Mouse (Mus musculus): Measurements from ENCODE around the gene Polr2e. TPM values are rescaled to one million over a fixed set of nuclear protein-coding genes. Genes with fewer than 3 reads are reported as not detected.

Polr2e gene
- polyA plus RNA-seq, 1 experiment from 2014 or later = 182 TPM

GRCm38 (mm10) chr10:80077312-80077711 lies 37.7 kb upstream of the Polr2e start:
- no peaks in the 10 kb centered on the region for H3K27me3 ChIP-seq (ENCODE audit: control insufficient read depth, insufficient read depth, low read length)
- no peak for ATAC-seq (replicated peaks; ENCODE audit: insufficient number of reproducible peaks, low FRiP score, low TSS enrichment)
- no peak overlapping the region for H3K27ac ChIP-seq (ENCODE audit: low read depth, low read length)
- no peak overlapping the region for H3K4me3 ChIP-seq (ENCODE audit: low read depth, low read length)
- H3K4me2 ChIP-seq = no peak overlapping the region
- no peak overlapping the region for H3K9ac ChIP-seq (ENCODE audit: low read depth, low read length)
- peaks cover 18% of the 10 kb centered on the region for H3K36me3 ChIP-seq (ENCODE audit: control insufficient read depth, insufficient read depth, low read length)
- H3K9me3 ChIP-seq (replicated peaks; ENCODE audit: control insufficient read depth, low read length) = no peaks in the 10 kb centered on the region
- 84% methylated on average over 5 of the region's 5 CpGs for WGBS (ENCODE audit: insufficient replicate concordance)
- peaks cover 24% of the 10 kb centered on the region for H3K4me1 ChIP-seq (ENCODE audit: control insufficient read depth, insufficient read depth, low read length)

GRCm38 (mm10) chr10:80076386-80076785 lies 36.8 kb upstream of the Polr2e start:
- no peak for ATAC-seq (replicated peaks; ENCODE audit: insufficient number of reproducible peaks, low FRiP score, low TSS enrichment)

DNA sequence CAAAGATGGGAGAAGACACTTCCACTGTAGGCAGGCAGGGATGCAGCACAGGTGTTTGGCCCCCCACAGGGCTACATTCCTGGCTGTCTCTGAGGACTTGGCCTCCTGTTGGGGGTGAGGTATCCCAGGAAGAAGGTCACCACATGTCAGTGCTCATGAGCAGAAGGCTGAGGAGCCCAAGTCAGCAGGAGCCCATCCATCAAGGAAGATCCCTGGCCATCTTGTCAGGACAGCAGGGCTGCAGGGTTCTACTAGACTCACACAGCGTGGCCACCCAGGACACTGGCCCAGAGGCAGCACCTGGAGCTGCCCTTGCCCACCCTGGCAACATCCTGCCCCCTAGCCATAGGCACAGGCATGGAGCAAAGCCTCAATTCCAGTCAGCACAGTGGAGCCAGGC lies 36.3 kb upstream of the Polr2e start:
- no peak for ATAC-seq (replicated peaks; ENCODE audit: insufficient number of reproducible peaks, low FRiP score, low TSS enrichment)
- Histone ChIP-seq H3K27ac (ENCODE audit: low read depth, low read length) (no peak overlapping the region), H3K36me3 (ENCODE audit: control insufficient read depth, insufficient read depth, low read length) (peaks cover 5% of the 10 kb centered on the region), H3K27me3 (ENCODE audit: control insufficient read depth, insufficient read depth, low read length) (no peaks in the 10 kb centered on the region), H3K9ac (ENCODE audit: low read depth, low read length) (no peak overlapping the region), H3K4me3 (ENCODE audit: low read depth, low read length) (no peak overlapping the region), H3K9me3 (replicated peaks; ENCODE audit: control insufficient read depth, low read length) (no peaks in the 10 kb centered on the region), H3K4me1 (ENCODE audit: control insufficient read depth, insufficient read depth, low read length) (peaks cover 37% of the 10 kb centered on the region), H3K4me2 (no peak overlapping the region)
- WGBS (ENCODE audit: insufficient replicate concordance) = 27% methylated on average over 1 of the region's 1 CpGs

More at GRCm38 (mm10) chr10:80076386-80076785, 36.8 kb upstream of the Polr2e start:
- no peaks in the 10 kb centered on the region for H3K9me3 ChIP-seq (replicated peaks; ENCODE audit: control insufficient read depth, low read length)
- H3K4me1 ChIP-seq (ENCODE audit: control insufficient read depth, insufficient read depth, low read length) = peaks cover 33% of the 10 kb centered on the region
- no peak overlapping the region for H3K9ac ChIP-seq (ENCODE audit: low read depth, low read length)
- H3K4me3 ChIP-seq (ENCODE audit: low read depth, low read length) = no peak overlapping the region
- 91% methylated on average over 4 of the region's 4 CpGs for WGBS (ENCODE audit: insufficient replicate concordance)
- H3K4me2 ChIP-seq = no peak overlapping the region
- H3K36me3 ChIP-seq (ENCODE audit: control insufficient read depth, insufficient read depth, low read length) = peaks cover 10% of the 10 kb centered on the region
- no peak overlapping the region for H3K27ac ChIP-seq (ENCODE audit: low read depth, low read length)
- H3K27me3 ChIP-seq (ENCODE audit: control insufficient read depth, insufficient read depth, low read length) = no peaks in the 10 kb centered on the region

- no peak; the same call in 1 of the 2 replicates for ATAC-seq (replicated peaks; ENCODE audit: insufficient number of reproducible peaks, low FRiP score, low TSS enrichment)
- H3K9ac ChIP-seq (ENCODE audit: low read depth, low read length) = peak overlapping the region; percentile 63
- H3K4me2 ChIP-seq = peak overlapping the region; percentile 59
- 0 out of 2 replicates have a peak, but pooled peaks cover 2% of the 10 kb centered on the region for H3K36me3 ChIP-seq (ENCODE audit: control insufficient read depth, insufficient read depth, low read length)
- H3K4me3 ChIP-seq (ENCODE audit: low read depth, low read length) = peak overlapping the region; percentile 19; the same call in 1 of the 2 replicates
- H3K4me1 ChIP-seq (ENCODE audit: control insufficient read depth, insufficient read depth, low read length) = peaks cover 42% of the 10 kb centered on the region
- peak overlapping the region; percentile 41; the same call in 1 of the 2 replicates for H3K27ac ChIP-seq (ENCODE audit: low read depth, low read length)
- 16% methylated on average over 28 of the region's 28 CpGs for WGBS (ENCODE audit: insufficient replicate concordance)
- H3K27me3 ChIP-seq (ENCODE audit: control insufficient read depth, insufficient read depth, low read length) = no peaks in the 10 kb centered on the region
- no peaks in the 10 kb centered on the region for H3K9me3 ChIP-seq (replicated peaks; ENCODE audit: control insufficient read depth, low read length)
Measured at GRCm38 (mm10) chr10:80074813-80075601, 35.4 kb upstream of the Polr2e start.

DNA sequence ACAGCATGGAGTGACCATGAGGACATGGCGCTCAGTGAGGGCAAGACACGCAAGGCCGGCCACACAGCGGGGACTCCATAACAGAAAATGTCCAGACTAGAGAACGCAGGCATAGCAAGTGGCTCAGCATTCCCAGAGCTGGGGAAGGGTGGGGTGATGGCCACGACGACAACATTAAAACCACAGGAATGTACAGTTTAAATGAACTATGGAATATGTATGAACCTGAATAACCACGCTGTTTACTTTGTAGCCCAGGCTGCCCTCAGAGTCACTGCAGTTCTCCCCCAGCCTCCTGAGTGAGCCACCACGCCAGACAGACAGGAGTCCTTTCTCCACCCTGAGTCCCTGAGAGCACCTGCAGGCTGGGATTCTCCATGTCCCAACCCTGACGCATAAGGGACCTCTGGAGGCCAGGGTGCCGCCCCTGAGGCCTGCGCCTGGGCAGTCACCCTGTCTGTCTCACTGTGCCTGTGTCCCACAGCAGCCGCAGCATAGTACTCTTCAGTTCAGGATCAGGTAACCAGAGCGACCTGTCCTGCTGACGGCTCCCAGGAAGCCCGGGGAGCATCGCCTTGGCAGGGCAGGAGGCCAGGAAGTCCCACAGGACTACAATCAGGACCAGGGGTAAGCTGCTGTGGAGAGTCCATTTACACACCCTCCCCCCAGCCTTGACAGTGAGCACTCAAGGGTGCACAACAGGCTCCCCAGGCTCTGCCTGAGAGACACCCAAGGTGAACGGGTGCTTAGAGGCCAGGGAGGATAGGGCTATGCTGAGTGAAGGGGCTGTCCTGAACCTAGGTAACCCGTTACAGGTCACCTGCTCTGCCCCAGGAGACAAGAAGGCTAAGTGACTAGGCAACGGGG lies 33.3 kb upstream of the Polr2e start:
- Histone ChIP-seq H3K4me3 (ENCODE audit: low read depth, low read length) (no peak overlapping the region), H3K9me3 (replicated peaks; ENCODE audit: control insufficient read depth, low read length) (no peaks in the 10 kb centered on the region), H3K27ac (ENCODE audit: low read depth, low read length) (no peak overlapping the region; the same call in 1 of the 2 replicates), H3K9ac (ENCODE audit: low read depth, low read length) (no peak overlapping the region), H3K4me2 (no peak overlapping the region), H3K27me3 (ENCODE audit: control insufficient read depth, insufficient read depth, low read length) (no peaks in the 10 kb centered on the region), H3K4me1 (ENCODE audit: control insufficient read depth, insufficient read depth, low read length) (peaks cover 42% of the 10 kb centered on the region), H3K36me3 (ENCODE audit: control insufficient read depth, insufficient read depth, low read length) (no peaks in the 10 kb centered on the region)
- 78% methylated on average over 20 of the region's 20 CpGs for WGBS (ENCODE audit: insufficient replicate concordance)
- no peak for ATAC-seq (replicated peaks; ENCODE audit: insufficient number of reproducible peaks, low FRiP score, low TSS enrichment)

DNA sequence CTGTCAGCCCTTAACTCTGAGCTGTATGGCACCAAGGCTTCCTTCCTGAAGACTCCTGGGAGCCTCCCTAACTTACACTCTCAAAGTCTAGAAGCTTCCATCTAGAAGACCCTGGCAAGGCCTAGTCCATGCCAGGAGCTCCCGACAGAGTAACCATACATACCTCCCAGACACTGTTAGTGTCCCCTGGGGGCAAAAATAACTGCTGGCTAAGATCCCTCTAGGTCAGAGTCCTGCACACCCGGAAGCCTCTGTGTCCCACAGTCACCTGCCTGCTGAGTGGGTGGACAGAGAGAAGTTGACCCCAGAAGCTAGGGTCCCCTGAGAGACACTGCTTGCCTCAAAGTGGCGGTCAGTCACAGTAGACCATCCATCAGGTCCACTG lies 31.9 kb upstream of the Polr2e start:
- Histone ChIP-seq H3K27me3 (ENCODE audit: control insufficient read depth, insufficient read depth, low read length) (no peaks in the 10 kb centered on the region), H3K27ac (ENCODE audit: low read depth, low read length) (peak overlapping the region; percentile 87), H3K9me3 (replicated peaks; ENCODE audit: control insufficient read depth, low read length) (no peaks in the 10 kb centered on the region), H3K36me3 (ENCODE audit: control insufficient read depth, insufficient read depth, low read length) (peaks cover 4% of the 10 kb centered on the region; the same call in 1 of the 2 replicates), H3K4me1 (ENCODE audit: control insufficient read depth, insufficient read depth, low read length) (peaks cover 42% of the 10 kb centered on the region), H3K9ac (ENCODE audit: low read depth, low read length) (peak overlapping the region; percentile 6; the same call in 1 of the 2 replicates), H3K4me3 (ENCODE audit: low read depth, low read length) (no peak overlapping the region), H3K4me2 (peak overlapping the region; percentile 28; the same call in 1 of the 2 replicates)
- WGBS (ENCODE audit: insufficient replicate concordance) = 72% methylated on average over 3 of the region's 3 CpGs
- ATAC-seq (replicated peaks; ENCODE audit: insufficient number of reproducible peaks, low FRiP score, low TSS enrichment) = no peak

DNA sequence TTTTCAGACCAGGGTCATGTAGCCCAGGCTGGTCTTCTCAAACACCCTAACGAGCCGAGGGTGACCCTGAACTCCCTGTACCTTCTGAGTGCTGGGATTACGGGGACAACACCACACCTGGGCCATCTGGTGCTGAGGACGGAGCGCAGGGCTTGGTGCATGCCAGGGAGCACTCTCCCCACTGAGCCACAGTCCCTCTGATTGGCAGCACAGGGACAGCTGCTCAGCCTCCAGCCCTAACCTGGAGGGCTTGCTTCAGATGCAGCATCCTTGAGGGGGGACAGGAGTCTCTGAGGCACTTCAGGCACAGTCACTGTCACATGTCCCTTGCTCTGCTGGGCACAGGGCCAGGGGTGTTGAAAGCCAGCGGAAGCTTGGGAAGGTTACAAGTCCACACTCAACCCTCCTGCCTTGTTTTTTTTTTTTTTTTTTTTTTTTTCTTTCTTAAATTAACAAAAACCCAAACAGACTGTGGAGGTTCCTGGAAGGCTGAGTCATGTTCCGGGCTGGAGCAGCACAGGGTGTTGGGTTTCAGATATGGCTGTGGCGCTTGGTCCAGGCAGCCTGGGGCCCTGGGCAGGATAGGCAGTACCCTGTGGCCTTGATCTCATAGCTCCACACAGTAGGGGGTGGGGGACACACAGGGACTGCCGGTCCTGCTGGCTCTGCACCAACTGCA lies 31.4 kb upstream of the Polr2e start:
- peak overlapping the region; percentile 31 for H3K4me2 ChIP-seq
- H3K4me1 ChIP-seq (ENCODE audit: control insufficient read depth, insufficient read depth, low read length) = peaks cover 41% of the 10 kb centered on the region

DNA sequence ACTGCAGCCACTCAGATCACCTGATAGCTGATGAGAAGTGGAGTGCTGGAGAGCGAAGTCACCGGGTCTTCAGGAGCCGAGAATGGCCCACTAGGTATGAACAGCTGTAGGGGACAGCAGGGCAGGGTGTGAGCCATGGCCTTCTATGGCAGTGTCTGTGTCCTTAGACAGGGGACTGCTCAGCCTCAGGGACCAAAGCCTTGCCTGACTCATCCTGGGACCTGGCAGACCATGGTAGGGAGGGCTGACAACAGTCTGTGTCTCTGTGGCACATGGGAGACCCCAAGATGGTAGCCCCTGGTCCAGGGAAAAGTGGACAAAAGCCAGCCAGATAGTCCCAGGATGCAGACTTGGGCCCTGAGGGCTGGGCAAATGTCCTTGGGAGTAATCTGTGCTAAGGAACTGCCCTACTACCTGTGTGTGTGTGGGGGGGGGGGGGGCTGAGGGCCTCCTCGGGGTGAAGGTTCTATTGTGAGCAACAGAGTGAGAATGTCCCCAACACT lies 30.4 kb upstream of the Polr2e start:
- 84% methylated on average over 4 of the region's 4 CpGs for WGBS (ENCODE audit: insufficient replicate concordance)
- H3K9me3 ChIP-seq (replicated peaks; ENCODE audit: control insufficient read depth, low read length) = no peaks in the 10 kb centered on the region
- H3K27ac ChIP-seq (ENCODE audit: low read depth, low read length) = peak overlapping the region; percentile 87
- no peak for ATAC-seq (replicated peaks; ENCODE audit: insufficient number of reproducible peaks, low FRiP score, low TSS enrichment)
- H3K4me1 ChIP-seq (ENCODE audit: control insufficient read depth, insufficient read depth, low read length) = peaks cover 33% of the 10 kb centered on the region
- H3K27me3 ChIP-seq (ENCODE audit: control insufficient read depth, insufficient read depth, low read length) = no peaks in the 10 kb centered on the region
- H3K9ac ChIP-seq (ENCODE audit: low read depth, low read length) = no peak overlapping the region
- H3K36me3 ChIP-seq (ENCODE audit: control insufficient read depth, insufficient read depth, low read length) = peaks cover 6% of the 10 kb centered on the region; the same call in 1 of the 2 replicates
- no peak overlapping the region for H3K4me2 ChIP-seq
- H3K4me3 ChIP-seq (ENCODE audit: low read depth, low read length) = no peak overlapping the region

More for the DNA sequence above, 31.4 kb upstream of the Polr2e start:
- peak overlapping the region; percentile 39; the same call in 1 of the 2 replicates for H3K9ac ChIP-seq (ENCODE audit: low read depth, low read length)
- peak overlapping the region; percentile 87 for H3K27ac ChIP-seq (ENCODE audit: low read depth, low read length)
- no peaks in the 10 kb centered on the region for H3K27me3 ChIP-seq (ENCODE audit: control insufficient read depth, insufficient read depth, low read length)
- H3K36me3 ChIP-seq (ENCODE audit: control insufficient read depth, insufficient read depth, low read length) = peaks cover 6% of the 10 kb centered on the region; the same call in 1 of the 2 replicates
- 44% methylated on average over 9 of the region's 9 CpGs for WGBS (ENCODE audit: insufficient replicate concordance)
- H3K9me3 ChIP-seq (replicated peaks; ENCODE audit: control insufficient read depth, low read length) = no peaks in the 10 kb centered on the region
- H3K4me3 ChIP-seq (ENCODE audit: low read depth, low read length) = no peak overlapping the region
- ATAC-seq (replicated peaks; ENCODE audit: insufficient number of reproducible peaks, low FRiP score, low TSS enrichment) = peak; percentile 86
